8 mouse cellular contexts compared by ENCODE assay signal in genomic region chr6:119543456-119543802, GRCm38 (mm10). TPM values are rescaled to one million over a fixed set of nuclear protein-coding genes. Genes with fewer than 3 reads are reported as not detected.
DNase-seq lines count a peak whose midpoint lies in the region; ATAC-seq and TF ChIP-seq lines count a peak whose summit lies in the region.

No protein-coding gene starts in this region.

- no peaks in the 10 kb centered on the region for H3K9me3 ChIP-seq in hindbrain, embryonic 12.5 days (replicated peaks)
- no peaks in the 10 kb centered on the region for H3K9me3 ChIP-seq in lung, postnatal 0 days (ENCODE audit: low read length)

- no peak for TF ChIP-seq POLR2A in testis, adult 2 months (IDR thresholded peaks at IDR 0.05; ENCODE audit: control insufficient read depth, low read depth, low read length)

- TF ChIP-seq EP300 in lung, postnatal 0 days (IDR thresholded peaks at IDR 0.05), result no peak

- H3K27me3 ChIP-seq in testis, adult 2 months (ENCODE audit: control insufficient read depth, insufficient read depth, low read length), result no peaks in the 10 kb centered on the region
- peaks cover 26% of the 10 kb centered on the region for H3K27me3 ChIP-seq in hindbrain, embryonic 12.5 days
- H3K27me3 ChIP-seq in lung, postnatal 0 days (replicated peaks; ENCODE audit: insufficient read depth, low read length), result peaks cover 18% of the 10 kb centered on the region

- H3K4me1 ChIP-seq in testis, adult 2 months (ENCODE audit: control insufficient read depth, insufficient read depth, low read length), result peaks cover 31% of the 10 kb centered on the region
- H3K4me1 ChIP-seq in hindbrain, embryonic 12.5 days, result peaks cover 9% of the 10 kb centered on the region
- H3K4me1 ChIP-seq in lung, postnatal 0 days (ENCODE audit: insufficient read depth, low read depth, low read length), result no peaks in the 10 kb centered on the region

- H3K9ac ChIP-seq in hindbrain, embryonic 12.5 days, result peak overlapping the region; percentile 75
- H3K9ac ChIP-seq in lung, postnatal 0 days (replicated peaks; ENCODE audit: low read depth), result no peak overlapping the region

- peak overlapping the region; percentile 92 for H3K4me2 ChIP-seq in hindbrain, embryonic 12.5 days (replicated peaks)
- H3K4me2 ChIP-seq in lung, postnatal 0 days (replicated peaks; ENCODE audit: low read depth, low read length), result peak overlapping the region; percentile 98

- peak; percentile 46; the same call in 1 of the 2 replicates for ATAC-seq in hindbrain, embryonic 12.5 days (ENCODE audit: low FRiP score)
- no peak for ATAC-seq in lung, postnatal 0 days
- no peak for ATAC-seq in erythroid progenitor cell, adult 5-6 weeks (replicated peaks; ENCODE audit: low FRiP score, poor library complexity, severe bottlenecking)

- peak overlapping the region; percentile 37; the same call in 1 of the 2 replicates for H3K27ac ChIP-seq in testis, adult 2 months (ENCODE audit: control insufficient read depth, insufficient read depth, low read depth, low read length)
- no peak overlapping the region for H3K27ac ChIP-seq in hindbrain, embryonic 12.5 days
- H3K27ac ChIP-seq in lung, postnatal 0 days (ENCODE audit: low read length), result no peak overlapping the region

- under 1% methylated on average over 23 of the region's 30 CpGs for WGBS in hindbrain, embryonic 12.5 days
- WGBS in lung, postnatal 0 days, result under 1% methylated on average over 28 of the region's 30 CpGs

- H3K36me3 ChIP-seq in testis, adult 2 months (ENCODE audit: control insufficient read depth, insufficient read depth, low read length), result no peaks in the 10 kb centered on the region
- H3K36me3 ChIP-seq in hindbrain, embryonic 12.5 days, result no peaks in the 10 kb centered on the region
- H3K36me3 ChIP-seq in lung, postnatal 0 days (ENCODE audit: insufficient read depth, low read length), result no peaks in the 10 kb centered on the region

- peak; percentile 28 to 33 for DNase-seq in cerebellum, postnatal 10 days
- no peak for DNase-seq in cerebellum, adult 11-12 months
- no peak for DNase-seq in testis, postnatal 14 days (ENCODE audit: low spot score)
- DNase-seq in lung, postnatal 0 days (ENCODE audit: low spot score), result no peak
- DNase-seq in thymus, postnatal 14 days, result peak; percentile 59

- no peak for TF ChIP-seq CTCF in testis, adult 2 months (IDR thresholded peaks at IDR 0.05; ENCODE audit: control insufficient read depth, insufficient read depth, insufficient replicate concordance, low read depth, low read length)
- peak; percentile 34; the same call in 1 of the 2 replicates for TF ChIP-seq CTCF in lung, postnatal 0 days (IDR thresholded peaks at IDR 0.05)

- H3K4me3 ChIP-seq in testis, adult 2 months (ENCODE audit: control insufficient read depth, low read depth, low read length), result peak overlapping the region; percentile 79
- peak overlapping the region; percentile 81 for H3K4me3 ChIP-seq in hindbrain, embryonic 12.5 days
- peak overlapping the region; percentile 65 for H3K4me3 ChIP-seq in lung, postnatal 0 days (ENCODE audit: low read depth, low read length)

RNA-seq across cellular contexts. Expression of gene Wnt5b, which starts 0.7 kb away (rescaled TPM):
- 3.8 and 3.9 TPM in 2 replicates for polyA plus RNA-seq in testis, adult 2 months (2012; rRNA removed)
- polyA plus RNA-seq in hindbrain, embryonic 12.5 days (2016; fragmentation: Nextera tagmentation; extraction: Ambion mirVana), result 8.3 and 9.9 TPM in 2 replicates
- polyA plus RNA-seq in lung, postnatal 0 days (2015; fragmentation: Nextera tagmentation; extraction: Ambion mirVana), result 4.8 and 6.6 TPM in 2 replicates
- not detected in 2 replicates for total RNA-seq in erythroid progenitor cell, adult 5-6 weeks (2015; ENCODE audit: low replicate concordance)
- total RNA-seq in erythroid progenitor cell, adult 5-6 weeks (2017; ENCODE audit: low replicate concordance), result not detected in 2 replicates

Comparison
In these comparisons a context has a peak if more than half of its experiments do, and no peak if none do; other contexts are left out.
1. DNase-seq: peak in cerebellum, postnatal 10 days (2 of 2) and thymus, postnatal 14 days (single experiment); none in cerebellum, adult 11-12 months (single experiment), testis, postnatal 14 days (single experiment) and lung, postnatal 0 days (single experiment).
2. Peak in every context shown above with its lines, with median percentiles within 50 percentile points of each other: H3K4me3 ChIP-seq.